ENCODE assay signal across 18 mouse cellular contexts in genomic region chr6:47809053-47809452, GRCm38 (mm10). TPM values are rescaled to one million over a fixed set of nuclear protein-coding genes. Genes with fewer than 3 reads are reported as not detected.
DNase-seq lines count a peak whose midpoint lies in the region; ATAC-seq and TF ChIP-seq lines count a peak whose summit lies in the region.
"Had no signal": no experiment of that assay in that cellular context is flagged by ENCODE, and none has a peak within 500 bp of the region (broad histone marks: within the 10 kb centered on the region; RNA-seq: fewer than 3 reads in every experiment).

No protein-coding gene starts in this region.

- no peaks in the 10 kb centered on the region for H3K27me3 ChIP-seq in lung, embryonic 14.5 days (ENCODE audit: insufficient read depth, low read length)
- H3K27me3 ChIP-seq in hindbrain, postnatal 0 days (ENCODE audit: insufficient read depth, low read length) = no peaks in the 10 kb centered on the region
- H3K27me3 ChIP-seq: heart, embryonic 15.5 days; liver, embryonic 12.5 days; midbrain, embryonic 12.5 days had no signal

- DNase-seq in adrenal gland, postnatal 14 days = peak; percentile 26
- DNase-seq in adrenal gland, postnatal 25 days = no peak
- peak; percentile 44 for DNase-seq in lung, embryonic 14.5 days
- DNase-seq in lung, postnatal 25 days (ENCODE audit: low spot score) = no peak
- DNase-seq in adipocyte (ENCODE audit: low spot score) = peak; percentile 97
- DNase-seq in hindbrain, postnatal 0 days (ENCODE audit: low spot score) = peak; percentile 46
- DNase-seq in cerebellum, adult 11 months = no peak
- DNase-seq in Muller cell, postnatal 12 days (ENCODE audit: inconsistent ontology term) = no peak
- DNase-seq: adrenal gland, postnatal 36 days; cerebellum, adult 9-11 months; gastrocnemius, postnatal 10 days; heart, adult 2 months; kidney, adult 2 months; kidney, postnatal 25 days had no signal

- no peak for TF ChIP-seq CTCF in lung, embryonic 14.5 days (IDR thresholded peaks at IDR 0.05; ENCODE audit: low read depth)
- no peak for TF ChIP-seq CTCF in hindbrain, postnatal 0 days (IDR thresholded peaks at IDR 0.05; ENCODE audit: low read depth)

- H3K36me3 ChIP-seq in lung, embryonic 14.5 days (ENCODE audit: insufficient read depth) = peaks cover 45% of the 10 kb centered on the region
- peaks cover 24% of the 10 kb centered on the region for H3K36me3 ChIP-seq in hindbrain, postnatal 0 days (ENCODE audit: insufficient read depth, low read length)

- peak overlapping the region; percentile 73 for H3K27ac ChIP-seq in lung, embryonic 14.5 days (ENCODE audit: low read depth)
- peak overlapping the region; percentile 46; the same call in 1 of the 2 replicates for H3K27ac ChIP-seq in hindbrain, postnatal 0 days
- H3K27ac ChIP-seq: heart, adult 2 months; heart, embryonic 15.5 days; liver, embryonic 12.5 days; macrophage; midbrain, embryonic 12.5 days had no signal

- peak overlapping the region; percentile 96 for H3K4me2 ChIP-seq in lung, embryonic 14.5 days
- no peak overlapping the region for H3K4me2 ChIP-seq in hindbrain, postnatal 0 days (ENCODE audit: low read depth, low read length)
- H3K4me2 ChIP-seq: heart, embryonic 15.5 days; liver, embryonic 12.5 days had no signal

- no peak for ATAC-seq in lung, embryonic 14.5 days (ENCODE audit: insufficient read depth)
- no peak for ATAC-seq in hindbrain, postnatal 0 days
- ATAC-seq: liver, embryonic 12.5 days had no signal

- no peaks in the 10 kb centered on the region for H3K9me3 ChIP-seq in lung, embryonic 14.5 days (ENCODE audit: low read depth, low read length)
- H3K9me3 ChIP-seq in hindbrain, postnatal 0 days (ENCODE audit: low read length) = no peaks in the 10 kb centered on the region
- H3K9me3 ChIP-seq: heart, embryonic 15.5 days; liver, embryonic 12.5 days; midbrain, embryonic 12.5 days had no signal

- peaks cover 21% of the 10 kb centered on the region for H3K4me1 ChIP-seq in lung, embryonic 14.5 days (ENCODE audit: insufficient read depth)
- H3K4me1 ChIP-seq in hindbrain, postnatal 0 days (ENCODE audit: insufficient read depth, low read length) = peaks cover 16% of the 10 kb centered on the region

- H3K4me3 ChIP-seq in lung, embryonic 14.5 days (ENCODE audit: low read depth, low read length) = no peak overlapping the region
- no peak overlapping the region for H3K4me3 ChIP-seq in hindbrain, postnatal 0 days (ENCODE audit: low read length)
- H3K4me3 ChIP-seq: heart, adult 2 months; heart, embryonic 15.5 days; liver, embryonic 12.5 days; midbrain, embryonic 12.5 days had no signal

- H3K9ac ChIP-seq in lung, embryonic 14.5 days = peak overlapping the region; percentile 18; the same call in 1 of the 2 replicates
- no peak overlapping the region for H3K9ac ChIP-seq in hindbrain, postnatal 0 days (replicated peaks; ENCODE audit: low read length)
- H3K9ac ChIP-seq: heart, embryonic 15.5 days; midbrain, embryonic 12.5 days had no signal

- WGBS in lung, embryonic 14.5 days = 49% methylated on average over 4 of the region's 4 CpGs
- 57% methylated on average over 4 of the region's 4 CpGs for WGBS in hindbrain, postnatal 0 days

RNA-seq across cellular contexts. Expression of gene Pdia4, which starts 4.2 kb away (rescaled TPM):
- total RNA-seq in adrenal gland, postnatal 14 days (2021) = 80.5 and 90.4 TPM in 2 replicates
- total RNA-seq in adrenal gland, postnatal 25 days (2021) = 86.2 and 93.9 TPM in 2 replicates
- 372 and 376 TPM in 2 replicates for polyA plus RNA-seq in lung, embryonic 14.5 days (2014; fragmentation: Nextera tagmentation; extraction: Ambion mirVana)
- total RNA-seq in hindbrain, postnatal 0 days (2014; rRNA removed) = 75.0 and 100 TPM in 2 replicates
- 90.0 and 93.4 TPM in 2 replicates for polyA plus RNA-seq in hindbrain, postnatal 0 days (2015; fragmentation: Nextera tagmentation; extraction: Ambion mirVana)

RNA-seq across cellular contexts. Expression of gene Zfp786, which starts 21.6 kb away (rescaled TPM):
- total RNA-seq in adrenal gland, postnatal 14 days (2021) = 1.2 and 1.3 TPM in 2 replicates
- 1.6 and 2.9 TPM in 2 replicates for total RNA-seq in adrenal gland, postnatal 25 days (2021)
- 4.3 and 5.4 TPM in 2 replicates for polyA plus RNA-seq in lung, embryonic 14.5 days (2014; fragmentation: Nextera tagmentation; extraction: Ambion mirVana)
- 16.6 and 17.7 TPM in 2 replicates for total RNA-seq in hindbrain, postnatal 0 days (2014; rRNA removed)
- polyA plus RNA-seq in hindbrain, postnatal 0 days (2015; fragmentation: Nextera tagmentation; extraction: Ambion mirVana) = 6.3 and 6.6 TPM in 2 replicates

RNA-seq across cellular contexts. Expression of gene Zfp398, which starts 26.4 kb away (rescaled TPM):
- 9.3 and 12.0 TPM in 2 replicates for total RNA-seq in adrenal gland, postnatal 14 days (2021)
- total RNA-seq in adrenal gland, postnatal 25 days (2021) = 16.7 and 19.4 TPM in 2 replicates
- 8.8 and 10.6 TPM in 2 replicates for polyA plus RNA-seq in lung, embryonic 14.5 days (2014; fragmentation: Nextera tagmentation; extraction: Ambion mirVana)
- total RNA-seq in hindbrain, postnatal 0 days (2014; rRNA removed) = 24.2 and 25.1 TPM in 2 replicates
- 12.6 and 13.0 TPM in 2 replicates for polyA plus RNA-seq in hindbrain, postnatal 0 days (2015; fragmentation: Nextera tagmentation; extraction: Ambion mirVana)

Comparison
In these comparisons a context has a peak if more than half of its experiments do, and no peak if none do; other contexts are left out.
1. DNase-seq: peak in adrenal gland, postnatal 14 days (single experiment), lung, embryonic 14.5 days (single experiment), adipocyte (single experiment) and hindbrain, postnatal 0 days (single experiment); none in adrenal gland, postnatal 25 days (single experiment), lung, postnatal 25 days (single experiment), cerebellum, adult 11 months (single experiment) and Muller cell, postnatal 12 days (single experiment).